Mouse (Mus musculus): ENCODE results near the gene Frmd4b. TPM values are rescaled to one million over a fixed set of nuclear protein-coding genes. Genes with fewer than 3 reads are reported as not detected.
"Not testable (repeated sequence)": the region's sequence is repeated elsewhere in the genome, so short reads cannot be mapped to it uniquely, and the experiment has no call there.

The Frmd4b gene
- polyA plus RNA-seq, 1 experiment from 2014 or later: 15.8 TPM

GRCm38 (mm10) chr6:97419771-97420446 is 197.4 kb downstream of the Frmd4b start:
- WGBS: 67% methylated on average over 7 of the region's 7 CpGs

GRCm38 (mm10) chr6:97416972-97417554 is 200.3 kb downstream of the Frmd4b start:
- ATAC-seq (replicated peaks; ENCODE audit: insufficient number of reproducible peaks, low FRiP score, low TSS enrichment, low read depth) (0 out of 2 replicates have a peak, but pooled peaks have one; percentile 31), DNase-seq (ENCODE audit: low spot score) (peak; percentile 79)
- Histone ChIP-seq H3K9me3 (replicated peaks; ENCODE audit: control insufficient read depth, low read length) (no peaks in the 10 kb centered on the region), H3K27me3 (ENCODE audit: control insufficient read depth, insufficient read depth, low read length) (no peaks in the 10 kb centered on the region), H3K9ac (replicated peaks; ENCODE audit: low read length) (no peak overlapping the region), H3K4me2 (ENCODE audit: low read depth, low read length) (no peak overlapping the region), H3K27ac (replicated peaks; ENCODE audit: low read depth, low read length) (no peak overlapping the region), H3K4me3 (ENCODE audit: low read depth, low read length) (no peak overlapping the region), H3K36me3 (replicated peaks; ENCODE audit: control insufficient read depth, insufficient read depth, low read depth, low read length) (no peaks in the 10 kb centered on the region), H3K4me1 (ENCODE audit: control insufficient read depth, insufficient read depth, low read length) (no peaks in the 10 kb centered on the region)
- WGBS: 61% methylated on average over 13 of the region's 13 CpGs

More at GRCm38 (mm10) chr6:97419771-97420446, 197.4 kb downstream of the Frmd4b start:
- H3K9ac ChIP-seq (replicated peaks; ENCODE audit: low read length): no peak overlapping the region
- no peaks in the 10 kb centered on the region for H3K36me3 ChIP-seq (replicated peaks; ENCODE audit: control insufficient read depth, insufficient read depth, low read depth, low read length)
- no peak overlapping the region for H3K4me3 ChIP-seq (ENCODE audit: low read depth, low read length)
- no peak overlapping the region for H3K4me2 ChIP-seq (ENCODE audit: low read depth, low read length)
- DNase-seq (ENCODE audit: low spot score) (peak; percentile 88), ATAC-seq (replicated peaks; ENCODE audit: insufficient number of reproducible peaks, low FRiP score, low TSS enrichment, low read depth) (no peak)
- H3K9me3 ChIP-seq (replicated peaks; ENCODE audit: control insufficient read depth, low read length): no peaks in the 10 kb centered on the region
- no peaks in the 10 kb centered on the region for H3K4me1 ChIP-seq (ENCODE audit: control insufficient read depth, insufficient read depth, low read length)
- no peak overlapping the region for H3K27ac ChIP-seq (replicated peaks; ENCODE audit: low read depth, low read length)
- H3K27me3 ChIP-seq (ENCODE audit: control insufficient read depth, insufficient read depth, low read length): no peaks in the 10 kb centered on the region

DNA sequence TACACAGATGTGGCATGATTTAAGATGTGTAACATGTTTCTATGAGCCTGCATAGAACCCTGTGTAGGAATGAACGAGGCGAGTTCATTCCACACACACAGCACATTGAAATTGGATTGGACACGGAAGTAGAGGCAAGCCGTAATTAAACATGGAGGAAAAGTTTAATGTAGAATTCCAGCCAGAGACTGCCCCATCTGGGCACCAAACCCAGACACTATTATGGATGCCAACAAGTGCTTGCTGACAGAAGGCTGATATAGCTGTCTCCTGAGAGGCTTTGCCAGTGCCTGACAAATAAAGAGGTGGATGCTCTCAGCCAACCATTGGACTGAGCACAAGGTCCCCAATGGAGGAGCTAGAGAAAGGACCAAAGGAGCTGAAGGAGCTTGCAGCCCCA is 201.8 kb downstream of the Frmd4b start:
- H3K36me3 ChIP-seq (replicated peaks; ENCODE audit: control insufficient read depth, insufficient read depth, low read depth, low read length); H3K4me2 ChIP-seq (ENCODE audit: low read depth, low read length); H3K4me1 ChIP-seq (ENCODE audit: control insufficient read depth, insufficient read depth, low read length); H3K27me3 ChIP-seq (ENCODE audit: control insufficient read depth, insufficient read depth, low read length); H3K4me3 ChIP-seq (ENCODE audit: low read depth, low read length); H3K9ac ChIP-seq (replicated peaks; ENCODE audit: low read length); ATAC-seq (replicated peaks; ENCODE audit: insufficient number of reproducible peaks, low FRiP score, low TSS enrichment, low read depth); H3K27ac ChIP-seq (replicated peaks; ENCODE audit: low read depth, low read length); DNase-seq (ENCODE audit: low spot score); H3K9me3 ChIP-seq (replicated peaks; ENCODE audit: control insufficient read depth, low read length): not testable (repeated sequence)
- 83% methylated on average over 4 of the region's 4 CpGs for WGBS

DNA sequence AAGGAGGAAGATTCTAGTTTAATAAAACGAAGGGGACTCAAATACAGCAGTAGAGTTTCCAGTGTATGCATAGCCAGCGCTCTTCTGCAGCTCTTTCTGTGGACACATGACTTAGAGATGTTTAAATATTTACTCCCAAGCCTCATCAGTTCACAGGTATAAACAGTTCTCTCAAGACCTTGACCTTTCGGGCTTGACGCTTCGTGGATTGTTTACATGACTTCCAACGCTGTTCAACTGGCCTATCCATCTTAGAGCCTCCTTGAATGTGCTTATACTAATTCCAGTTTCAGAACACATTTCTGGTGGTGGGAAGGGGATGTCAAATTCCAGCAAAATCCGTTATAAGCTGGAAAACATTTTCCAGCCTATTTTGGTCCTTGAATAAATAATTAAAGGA is 203.9 kb downstream of the Frmd4b start:
- no peak for ATAC-seq (replicated peaks; ENCODE audit: insufficient number of reproducible peaks, low FRiP score, low TSS enrichment, low read depth)
- no peak overlapping the region for H3K9ac ChIP-seq (replicated peaks; ENCODE audit: low read length)
- H3K36me3 ChIP-seq (replicated peaks; ENCODE audit: control insufficient read depth, insufficient read depth, low read depth, low read length): no peaks in the 10 kb centered on the region
- no peak overlapping the region for H3K27ac ChIP-seq (replicated peaks; ENCODE audit: low read depth, low read length)
- no peak overlapping the region for H3K4me2 ChIP-seq (ENCODE audit: low read depth, low read length)
- H3K27me3 ChIP-seq (ENCODE audit: control insufficient read depth, insufficient read depth, low read length): no peaks in the 10 kb centered on the region
- no peak for DNase-seq (ENCODE audit: low spot score)
- 68% methylated on average over 7 of the region's 7 CpGs for WGBS
- no peak overlapping the region for H3K4me3 ChIP-seq (ENCODE audit: low read depth, low read length)
- no peaks in the 10 kb centered on the region for H3K4me1 ChIP-seq (ENCODE audit: control insufficient read depth, insufficient read depth, low read length)
- H3K9me3 ChIP-seq (replicated peaks; ENCODE audit: control insufficient read depth, low read length): no peaks in the 10 kb centered on the region

- no peak overlapping the region for H3K4me2 ChIP-seq (ENCODE audit: low read depth, low read length)
- H3K4me3 ChIP-seq (ENCODE audit: low read depth, low read length): no peak overlapping the region
- 92% methylated on average over 15 of the region's 15 CpGs for WGBS
- no peak overlapping the region for H3K9ac ChIP-seq (replicated peaks; ENCODE audit: low read length)
- H3K9me3 ChIP-seq (replicated peaks; ENCODE audit: control insufficient read depth, low read length): no peaks in the 10 kb centered on the region
- no peaks in the 10 kb centered on the region for H3K4me1 ChIP-seq (ENCODE audit: control insufficient read depth, insufficient read depth, low read length)
- H3K27me3 ChIP-seq (ENCODE audit: control insufficient read depth, insufficient read depth, low read length): no peaks in the 10 kb centered on the region
- H3K27ac ChIP-seq (replicated peaks; ENCODE audit: low read depth, low read length): no peak overlapping the region
- ATAC-seq (replicated peaks; ENCODE audit: insufficient number of reproducible peaks, low FRiP score, low TSS enrichment, low read depth): no peak
- no peak for DNase-seq (ENCODE audit: low spot score)
- H3K36me3 ChIP-seq (replicated peaks; ENCODE audit: control insufficient read depth, insufficient read depth, low read depth, low read length): no peaks in the 10 kb centered on the region
Measured at GRCm38 (mm10) chr6:97412403-97412802, 204.9 kb downstream of the Frmd4b start.

- ATAC-seq (replicated peaks; ENCODE audit: insufficient number of reproducible peaks, low FRiP score, low TSS enrichment, low read depth) (no peak), DNase-seq (ENCODE audit: low spot score) (no peak)
- WGBS: 80% methylated on average over 6 of the region's 6 CpGs
- Histone ChIP-seq H3K36me3 (replicated peaks; ENCODE audit: control insufficient read depth, insufficient read depth, low read depth, low read length) (no peaks in the 10 kb centered on the region), H3K27me3 (ENCODE audit: control insufficient read depth, insufficient read depth, low read length) (no peaks in the 10 kb centered on the region), H3K4me3 (ENCODE audit: low read depth, low read length) (no peak overlapping the region), H3K9ac (replicated peaks; ENCODE audit: low read length) (no peak overlapping the region), H3K9me3 (replicated peaks; ENCODE audit: control insufficient read depth, low read length) (no peaks in the 10 kb centered on the region), H3K4me1 (ENCODE audit: control insufficient read depth, insufficient read depth, low read length) (no peaks in the 10 kb centered on the region), H3K4me2 (ENCODE audit: low read depth, low read length) (no peak overlapping the region), H3K27ac (replicated peaks; ENCODE audit: low read depth, low read length) (no peak overlapping the region)
Measured at GRCm38 (mm10) chr6:97411327-97411726, 206.0 kb downstream of the Frmd4b start.

DNA sequence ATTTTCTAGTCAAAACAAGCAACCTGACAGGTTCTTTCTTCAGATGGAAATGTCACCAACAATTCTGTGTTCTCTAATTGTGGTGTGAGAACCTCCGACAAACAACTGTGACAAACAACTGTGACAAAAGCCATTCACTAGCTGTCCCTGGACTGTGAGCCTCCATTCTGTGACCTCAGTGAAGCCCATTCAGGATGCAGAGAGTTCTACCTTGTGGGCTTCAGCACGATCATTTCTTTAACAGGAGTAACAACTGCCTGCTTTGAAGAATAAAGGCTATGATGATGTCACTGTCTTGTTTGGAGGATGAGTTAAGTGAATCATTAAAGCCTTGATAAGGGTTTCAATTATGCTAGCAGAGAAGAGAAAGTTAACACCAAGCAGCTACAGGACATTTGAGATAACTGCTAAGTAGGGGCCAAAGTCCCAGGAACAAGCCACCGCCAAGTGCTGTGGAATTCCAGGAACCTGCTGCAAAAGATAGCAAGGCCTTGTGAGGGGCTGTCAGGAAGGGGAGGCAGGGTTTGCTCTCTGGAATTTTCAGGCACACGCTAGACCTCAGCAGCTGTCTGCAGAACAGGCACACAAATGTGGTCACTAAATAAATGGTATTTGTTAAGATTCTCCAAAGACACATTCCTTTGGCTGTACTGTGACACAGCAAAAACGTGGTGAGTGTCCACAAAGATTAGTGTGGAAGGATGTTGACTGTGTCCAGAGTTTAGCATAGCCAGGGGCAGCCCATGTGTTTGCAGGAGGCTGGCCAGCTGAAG is 207.7 kb downstream of the Frmd4b start:
- H3K27ac ChIP-seq (replicated peaks; ENCODE audit: low read depth, low read length): no peak overlapping the region
- DNase-seq (ENCODE audit: low spot score): no peak
- 25% methylated on average over 5 of the region's 5 CpGs for WGBS
- H3K4me1 ChIP-seq (ENCODE audit: control insufficient read depth, insufficient read depth, low read length): peaks cover 3% of the 10 kb centered on the region; the same call in 1 of the 2 replicates
- H3K4me3 ChIP-seq (ENCODE audit: low read depth, low read length): no peak overlapping the region
- H3K27me3 ChIP-seq (ENCODE audit: control insufficient read depth, insufficient read depth, low read length): no peaks in the 10 kb centered on the region
- H3K9me3 ChIP-seq (replicated peaks; ENCODE audit: control insufficient read depth, low read length): no peaks in the 10 kb centered on the region
- H3K36me3 ChIP-seq (replicated peaks; ENCODE audit: control insufficient read depth, insufficient read depth, low read depth, low read length): no peaks in the 10 kb centered on the region
- H3K9ac ChIP-seq (replicated peaks; ENCODE audit: low read length): no peak overlapping the region
- no peak overlapping the region for H3K4me2 ChIP-seq (ENCODE audit: low read depth, low read length)
- no peak for ATAC-seq (replicated peaks; ENCODE audit: insufficient number of reproducible peaks, low FRiP score, low TSS enrichment, low read depth)

DNA sequence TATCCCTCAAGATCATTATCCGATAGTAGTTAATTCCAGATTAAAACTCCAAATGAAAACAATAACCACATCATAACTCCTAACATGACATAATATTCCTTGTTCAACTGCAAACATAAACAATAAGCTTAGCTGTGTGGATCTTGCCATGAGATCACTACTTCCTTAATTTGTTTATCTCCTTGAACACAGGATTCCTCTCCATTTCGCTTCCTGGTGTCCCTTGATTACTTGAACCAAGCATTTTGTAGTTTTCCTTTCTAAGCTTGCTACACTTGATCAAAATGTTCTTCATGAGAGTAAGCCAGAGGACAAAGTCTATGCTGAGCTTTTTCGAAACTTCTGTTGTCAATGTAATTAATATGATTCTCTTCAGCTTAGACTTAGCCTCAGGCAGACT is 209.4 kb downstream of the Frmd4b start:
- Histone ChIP-seq H3K4me1 (ENCODE audit: control insufficient read depth, insufficient read depth, low read length) (peaks cover 3% of the 10 kb centered on the region; the same call in 1 of the 2 replicates), H3K36me3 (replicated peaks; ENCODE audit: control insufficient read depth, insufficient read depth, low read depth, low read length) (no peaks in the 10 kb centered on the region), H3K4me2 (ENCODE audit: low read depth, low read length) (no peak overlapping the region), H3K27me3 (ENCODE audit: control insufficient read depth, insufficient read depth, low read length) (no peaks in the 10 kb centered on the region), H3K4me3 (ENCODE audit: low read depth, low read length) (no peak overlapping the region), H3K9ac (replicated peaks; ENCODE audit: low read length) (no peak overlapping the region), H3K9me3 (replicated peaks; ENCODE audit: control insufficient read depth, low read length) (no peaks in the 10 kb centered on the region), H3K27ac (replicated peaks; ENCODE audit: low read depth, low read length) (no peak overlapping the region)
- ATAC-seq (replicated peaks; ENCODE audit: insufficient number of reproducible peaks, low FRiP score, low TSS enrichment, low read depth) (no peak), DNase-seq (ENCODE audit: low spot score) (no peak)
- 86% methylated on average over 3 of the region's 3 CpGs for WGBS

Measured in embryonic facial prominence, embryonic 11.5 days (tissue).